Mouse (Mus musculus): Measurements from ENCODE around the gene Sdad1. TPM values are rescaled to one million over a fixed set of nuclear protein-coding genes. Genes with fewer than 3 reads are reported as not detected.
A peak's percentile ranks its signal among the peaks of the same experiment; 100 is the strongest.
"Not testable (repeated sequence)": the region's sequence is repeated elsewhere in the genome, so short reads cannot be mapped to it uniquely, and the experiment has no call there.

The Sdad1 gene
- polyA plus RNA-seq (2014; fragmentation: Nextera tagmentation; extraction: Ambion mirVana): 30.2 and 37.4 TPM in 2 replicates

DNA sequence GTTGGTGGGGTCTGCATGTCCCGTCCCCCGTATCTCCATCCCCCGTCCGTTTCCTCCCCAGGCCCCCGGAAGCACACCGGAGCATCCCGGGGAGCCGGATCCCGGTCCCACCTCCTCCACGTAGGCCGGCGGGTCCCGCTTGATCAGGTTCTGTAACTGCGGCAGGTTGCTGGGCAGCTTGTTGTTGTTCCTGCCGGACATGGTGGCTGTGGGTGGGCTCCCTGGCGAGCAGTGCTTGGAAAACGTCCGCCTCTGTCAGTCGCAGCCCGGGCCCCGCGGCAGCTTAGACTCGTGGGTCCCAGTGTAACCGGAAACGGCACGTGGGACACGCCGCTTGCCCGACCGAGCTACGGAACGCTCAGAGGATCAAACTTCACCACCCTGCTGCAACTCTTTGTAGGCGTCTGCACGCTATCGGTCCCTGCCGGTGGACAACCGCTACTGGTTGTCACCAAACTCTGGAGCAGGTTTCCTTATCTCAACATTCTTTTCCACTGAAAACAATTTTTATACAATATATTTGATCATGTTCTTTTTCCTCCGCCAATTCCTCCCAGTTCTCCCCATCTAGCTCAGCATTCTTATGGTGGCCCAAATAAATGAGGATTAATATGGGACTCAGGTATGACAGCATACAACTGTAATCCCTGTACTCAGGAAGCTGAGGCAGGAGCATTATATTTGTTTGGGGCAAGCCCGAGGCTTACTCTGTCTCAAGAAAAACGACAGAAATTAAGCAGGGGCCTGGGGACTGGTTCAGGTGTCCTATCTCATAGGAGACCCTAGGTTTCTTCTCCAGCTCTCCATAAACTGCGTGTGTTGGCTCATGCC lies at the start of gene Sdad1:
Sdad1 (minus strand) TSS at position 799 of the 831 bp plus-strand sequence.
- peak; percentile 97 for ATAC-seq (ENCODE audit: low read depth)
- peak within 1 kb of the TSS; percentile 78 for H3K4me3 ChIP-seq (ENCODE audit: low read depth, low read length)
- 3% methylated on average over 41 of the region's 41 CpGs for WGBS
- no peak within 1 kb of the TSS for H3K27ac ChIP-seq (ENCODE audit: low read depth, low read length)
- H3K9me3 ChIP-seq (ENCODE audit: control insufficient read depth, low read length): no peaks in the 10 kb centered on the region
- peaks cover 3% of the 10 kb centered on the region for H3K36me3 ChIP-seq (ENCODE audit: control insufficient read depth, insufficient read depth, low read length)
- H3K27me3 ChIP-seq (ENCODE audit: control insufficient read depth, insufficient read depth, low read length): no peaks in the 10 kb centered on the region; the same call in 1 of the 2 replicates
- peak within 1 kb of the TSS; percentile 62 for H3K9ac ChIP-seq (replicated peaks; ENCODE audit: low read depth, low read length)
- peak within 1 kb of the TSS; percentile 70 for H3K4me2 ChIP-seq (ENCODE audit: low read depth, low read length)
- H3K4me1 ChIP-seq (ENCODE audit: control insufficient read depth, insufficient read depth, low read length): no peaks in the 10 kb centered on the region; the same call in 1 of the 2 replicates

DNA sequence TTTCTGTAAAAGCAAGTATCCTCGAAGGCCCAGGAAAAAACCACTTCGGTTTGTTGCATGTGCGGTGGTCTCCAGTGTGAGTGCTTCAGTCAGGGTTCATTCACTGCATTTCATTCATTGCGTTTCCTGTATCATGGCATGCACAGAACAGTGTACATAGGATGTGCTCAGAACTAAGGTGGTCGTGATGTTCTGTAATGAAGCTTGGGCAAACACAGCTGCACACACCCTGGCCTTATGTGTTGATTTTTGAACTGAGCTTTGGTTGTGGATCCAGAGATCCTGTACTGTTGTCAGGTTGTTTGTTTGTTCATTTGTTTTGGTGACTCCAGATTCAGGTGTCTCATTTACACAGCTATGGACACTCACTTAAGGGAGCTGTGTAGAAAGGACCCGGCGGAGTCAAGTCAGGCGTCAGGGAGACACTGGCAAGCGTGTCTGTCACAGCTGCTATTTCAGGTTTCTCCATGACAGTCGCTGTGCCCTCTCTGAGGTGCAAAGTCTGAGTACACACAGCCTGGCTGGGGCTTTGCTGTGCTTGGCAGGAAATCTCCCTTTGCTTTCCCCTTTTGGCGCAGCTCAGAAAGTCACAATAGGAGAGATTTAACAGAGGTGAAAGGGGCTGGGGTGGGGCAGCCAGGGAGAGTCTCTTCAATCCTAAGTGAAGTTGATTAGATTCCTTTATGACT lies 48.6 kb upstream of the Sdad1 start:
- Histone ChIP-seq H3K4me1 (ENCODE audit: control insufficient read depth, insufficient read depth, low read length) (no peaks in the 10 kb centered on the region), H3K4me3 (ENCODE audit: low read depth, low read length) (no peak overlapping the region), H3K9me3 (ENCODE audit: control insufficient read depth, low read length) (no peaks in the 10 kb centered on the region), H3K27ac (ENCODE audit: low read depth, low read length) (no peak overlapping the region), H3K36me3 (ENCODE audit: control insufficient read depth, insufficient read depth, low read length) (no peaks in the 10 kb centered on the region), H3K9ac (replicated peaks; ENCODE audit: low read depth, low read length) (no peak overlapping the region), H3K27me3 (ENCODE audit: control insufficient read depth, insufficient read depth, low read length) (no peaks in the 10 kb centered on the region), H3K4me2 (ENCODE audit: low read depth, low read length) (no peak overlapping the region)
- ATAC-seq (ENCODE audit: low read depth): no peak
- WGBS: 85% methylated on average over 11 of the region's 11 CpGs

DNA sequence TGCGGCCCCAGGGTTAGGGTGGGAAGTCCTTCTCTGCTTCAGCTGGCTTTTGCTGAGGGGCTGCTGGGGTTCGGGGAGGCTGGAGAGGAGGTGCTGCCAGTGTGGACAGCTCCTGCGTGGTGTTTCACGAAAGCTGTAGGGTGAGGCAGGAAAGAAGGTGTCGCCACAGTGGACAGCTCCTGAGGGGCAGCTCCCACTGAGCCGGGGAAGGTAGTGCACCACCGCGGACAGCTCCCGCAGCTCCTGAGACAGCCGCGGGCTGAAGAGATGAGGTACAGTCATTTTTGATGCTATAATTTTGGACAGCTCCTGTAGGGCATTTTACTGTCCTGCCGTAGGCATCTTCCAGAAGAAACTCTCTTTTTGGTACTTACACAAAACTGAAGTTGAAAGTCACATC lies 47.8 kb upstream of the Sdad1 start:
- H3K9me3 ChIP-seq (ENCODE audit: control insufficient read depth, low read length): no peaks in the 10 kb centered on the region
- H3K36me3 ChIP-seq (ENCODE audit: control insufficient read depth, insufficient read depth, low read length): no peaks in the 10 kb centered on the region
- H3K9ac ChIP-seq (replicated peaks; ENCODE audit: low read depth, low read length): no peak overlapping the region
- no peaks in the 10 kb centered on the region for H3K27me3 ChIP-seq (ENCODE audit: control insufficient read depth, insufficient read depth, low read length)
- no peak overlapping the region for H3K4me2 ChIP-seq (ENCODE audit: low read depth, low read length)
- no peaks in the 10 kb centered on the region for H3K4me1 ChIP-seq (ENCODE audit: control insufficient read depth, insufficient read depth, low read length)
- no peak for ATAC-seq (ENCODE audit: low read depth)
- H3K4me3 ChIP-seq (ENCODE audit: low read depth, low read length): no peak overlapping the region
- WGBS: 62% methylated on average over 12 of the region's 12 CpGs
- H3K27ac ChIP-seq (ENCODE audit: low read depth, low read length): no peak overlapping the region

DNA sequence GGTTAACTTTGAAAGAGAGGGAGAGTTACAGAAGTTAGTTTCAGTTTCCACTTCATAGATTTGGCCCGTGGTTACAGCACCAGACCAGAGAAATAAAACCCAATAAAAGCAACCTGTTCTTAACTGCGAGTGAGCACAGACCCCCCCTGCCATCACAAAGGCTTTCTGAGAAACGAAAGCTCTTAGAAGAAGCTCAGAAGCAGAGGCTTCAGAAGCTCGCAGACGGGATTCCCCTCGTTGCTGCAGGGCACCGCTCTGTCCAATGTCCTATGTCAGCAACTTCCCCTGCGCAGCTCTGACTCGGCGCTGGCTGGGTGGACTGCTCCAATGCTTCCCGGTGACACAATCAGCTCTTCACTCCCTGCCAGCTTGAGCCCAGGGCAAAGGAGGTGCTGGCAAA lies 43.2 kb upstream of the Sdad1 start:
- H3K27ac ChIP-seq (ENCODE audit: low read depth, low read length): no peak overlapping the region
- no peak overlapping the region for H3K9ac ChIP-seq (replicated peaks; ENCODE audit: low read depth, low read length)
- no peaks in the 10 kb centered on the region for H3K4me1 ChIP-seq (ENCODE audit: control insufficient read depth, insufficient read depth, low read length)
- H3K36me3 ChIP-seq (ENCODE audit: control insufficient read depth, insufficient read depth, low read length): no peaks in the 10 kb centered on the region
- no peaks in the 10 kb centered on the region for H3K9me3 ChIP-seq (ENCODE audit: control insufficient read depth, low read length)
- H3K4me2 ChIP-seq (ENCODE audit: low read depth, low read length): peak overlapping the region; percentile 11; the same call in 1 of the 2 replicates
- no peaks in the 10 kb centered on the region for H3K27me3 ChIP-seq (ENCODE audit: control insufficient read depth, insufficient read depth, low read length)
- no peak overlapping the region for H3K4me3 ChIP-seq (ENCODE audit: low read depth, low read length)
- 59% methylated on average over 11 of the region's 11 CpGs for WGBS
- no peak for ATAC-seq (ENCODE audit: low read depth)

DNA sequence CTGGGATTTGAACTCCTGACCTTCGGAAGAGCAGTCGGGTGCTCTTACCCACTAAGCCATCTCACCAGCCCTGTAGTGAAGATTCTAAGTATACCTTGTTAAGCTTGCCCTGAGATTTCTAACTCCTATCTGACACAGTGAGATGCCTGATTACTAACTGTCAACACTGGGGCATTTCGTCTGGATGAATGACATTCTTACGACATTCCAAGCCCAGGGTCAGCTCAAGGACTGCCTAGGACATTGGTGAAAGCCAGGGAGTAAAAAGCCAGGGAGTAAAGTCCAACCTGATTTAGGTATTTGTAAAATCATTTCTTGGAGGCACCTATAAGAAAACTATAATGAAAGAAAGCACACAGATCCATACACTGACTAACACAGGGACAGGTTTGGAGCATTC lies 42.4 kb upstream of the Sdad1 start:
- not testable (repeated sequence) for H3K4me3 ChIP-seq (ENCODE audit: low read depth, low read length); H3K36me3 ChIP-seq (ENCODE audit: control insufficient read depth, insufficient read depth, low read length); H3K9ac ChIP-seq (replicated peaks; ENCODE audit: low read depth, low read length); H3K4me1 ChIP-seq (ENCODE audit: control insufficient read depth, insufficient read depth, low read length); H3K27ac ChIP-seq (ENCODE audit: low read depth, low read length); H3K9me3 ChIP-seq (ENCODE audit: control insufficient read depth, low read length); H3K27me3 ChIP-seq (ENCODE audit: control insufficient read depth, insufficient read depth, low read length); ATAC-seq (ENCODE audit: low read depth); H3K4me2 ChIP-seq (ENCODE audit: low read depth, low read length)
- WGBS: 88% methylated on average over 4 of the region's 4 CpGs

DNA sequence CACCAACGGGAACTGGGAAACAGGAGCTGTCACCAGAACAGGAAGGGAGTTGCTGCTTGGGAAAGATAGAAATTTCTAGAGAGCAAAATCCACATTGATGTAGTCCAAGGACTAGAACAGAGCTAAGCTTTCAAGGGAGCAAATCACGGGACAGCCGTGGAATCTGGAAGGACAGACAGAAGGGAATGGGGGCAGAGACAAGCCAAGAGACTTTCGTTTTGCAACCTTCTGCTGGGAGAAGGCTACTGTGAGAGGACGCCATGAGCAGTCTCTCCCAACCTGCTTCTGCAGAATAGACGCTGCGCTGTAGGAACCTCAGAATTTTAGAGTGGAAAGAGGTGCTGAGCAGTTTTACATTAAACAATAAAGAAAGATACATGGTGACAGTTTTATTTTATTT lies 39.5 kb upstream of the Sdad1 start:
- Histone ChIP-seq H3K27ac (ENCODE audit: low read depth, low read length) (no peak overlapping the region), H3K4me2 (ENCODE audit: low read depth, low read length) (no peak overlapping the region), H3K27me3 (ENCODE audit: control insufficient read depth, insufficient read depth, low read length) (no peaks in the 10 kb centered on the region), H3K4me1 (ENCODE audit: control insufficient read depth, insufficient read depth, low read length) (no peaks in the 10 kb centered on the region), H3K36me3 (ENCODE audit: control insufficient read depth, insufficient read depth, low read length) (no peaks in the 10 kb centered on the region), H3K9ac (replicated peaks; ENCODE audit: low read depth, low read length) (no peak overlapping the region), H3K9me3 (ENCODE audit: control insufficient read depth, low read length) (no peaks in the 10 kb centered on the region), H3K4me3 (ENCODE audit: low read depth, low read length) (no peak overlapping the region)
- WGBS: 84% methylated on average over 7 of the region's 7 CpGs
- ATAC-seq (ENCODE audit: low read depth): no peak

DNA sequence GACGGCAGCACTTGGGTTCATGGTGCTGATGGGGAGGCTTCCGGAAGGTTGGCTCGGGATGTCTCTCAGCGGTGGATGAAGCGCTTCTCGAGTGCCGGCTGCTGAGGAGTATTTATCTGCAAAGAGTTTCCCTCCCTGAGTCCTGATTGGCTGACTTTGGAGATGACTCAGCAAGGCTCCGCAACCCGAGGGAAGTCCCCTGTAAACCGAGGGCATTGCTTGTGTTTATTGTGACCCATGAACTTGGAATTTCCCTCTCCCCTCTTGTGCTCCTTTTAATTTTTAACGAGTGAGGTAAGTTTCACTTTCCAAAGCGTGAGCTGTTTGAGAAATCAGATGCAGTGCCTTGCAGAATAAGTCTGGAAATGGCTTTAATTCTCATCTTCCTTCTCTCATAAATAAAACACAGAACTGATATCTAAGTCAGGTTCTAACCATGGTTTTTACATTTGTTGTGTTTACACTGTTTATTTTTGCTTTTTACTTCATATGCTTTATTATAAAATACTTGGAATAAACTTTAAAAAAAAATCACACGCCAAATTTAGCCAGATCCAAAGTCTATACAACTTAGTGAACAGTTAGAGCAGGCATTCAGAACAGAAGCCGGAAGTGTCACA lies 38.6 kb upstream of the Sdad1 start, which contains the start of gene Cxcl10:
Cxcl10 (minus strand) TSS at position 96 of the 620 bp plus-strand sequence.
- Histone ChIP-seq H3K36me3 (ENCODE audit: control insufficient read depth, insufficient read depth, low read length) (no peaks in the 10 kb centered on the region), H3K4me2 (ENCODE audit: low read depth, low read length) (peak within 1 kb of the TSS; percentile 40), H3K4me1 (ENCODE audit: control insufficient read depth, insufficient read depth, low read length) (no peaks in the 10 kb centered on the region), H3K4me3 (ENCODE audit: low read depth, low read length) (no peak within 1 kb of the TSS), H3K9me3 (ENCODE audit: control insufficient read depth, low read length) (no peaks in the 10 kb centered on the region), H3K27ac (ENCODE audit: low read depth, low read length) (no peak within 1 kb of the TSS), H3K9ac (replicated peaks; ENCODE audit: low read depth, low read length) (no peak within 1 kb of the TSS), H3K27me3 (ENCODE audit: control insufficient read depth, insufficient read depth, low read length) (no peaks in the 10 kb centered on the region)
- peak; percentile 79 for ATAC-seq (ENCODE audit: low read depth)
- 19% methylated on average over 14 of the region's 14 CpGs for WGBS

DNA sequence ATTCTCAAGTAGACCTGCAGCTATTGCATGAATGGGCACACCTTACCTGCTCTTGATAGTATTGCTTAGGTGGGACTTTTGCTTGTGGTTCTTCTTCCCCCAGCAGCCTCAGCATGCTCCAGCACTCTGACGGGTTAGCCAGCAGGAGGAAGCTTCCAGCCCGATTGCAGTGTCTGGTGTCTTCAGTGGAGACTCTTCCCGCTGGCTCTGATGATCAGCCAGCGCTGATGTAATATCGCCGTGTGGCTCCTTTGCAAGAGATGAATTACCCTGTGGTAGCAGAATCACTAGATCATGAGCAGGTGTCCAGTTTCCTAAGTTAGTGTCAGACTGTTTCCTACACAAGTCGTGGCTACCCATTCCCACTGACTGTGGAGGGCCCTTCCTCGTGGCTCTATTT lies 34.7 kb upstream of the Sdad1 start:
- H3K27me3 ChIP-seq (ENCODE audit: control insufficient read depth, insufficient read depth, low read length): no peaks in the 10 kb centered on the region
- no peak for ATAC-seq (ENCODE audit: low read depth)
- H3K9ac ChIP-seq (replicated peaks; ENCODE audit: low read depth, low read length): no peak overlapping the region
- H3K9me3 ChIP-seq (ENCODE audit: control insufficient read depth, low read length): no peaks in the 10 kb centered on the region
- 87% methylated on average over 8 of the region's 8 CpGs for WGBS
- no peaks in the 10 kb centered on the region for H3K4me1 ChIP-seq (ENCODE audit: control insufficient read depth, insufficient read depth, low read length)
- H3K4me3 ChIP-seq (ENCODE audit: low read depth, low read length): no peak overlapping the region
- no peaks in the 10 kb centered on the region for H3K36me3 ChIP-seq (ENCODE audit: control insufficient read depth, insufficient read depth, low read length)
- no peak overlapping the region for H3K4me2 ChIP-seq (ENCODE audit: low read depth, low read length)
- H3K27ac ChIP-seq (ENCODE audit: low read depth, low read length): no peak overlapping the region

DNA sequence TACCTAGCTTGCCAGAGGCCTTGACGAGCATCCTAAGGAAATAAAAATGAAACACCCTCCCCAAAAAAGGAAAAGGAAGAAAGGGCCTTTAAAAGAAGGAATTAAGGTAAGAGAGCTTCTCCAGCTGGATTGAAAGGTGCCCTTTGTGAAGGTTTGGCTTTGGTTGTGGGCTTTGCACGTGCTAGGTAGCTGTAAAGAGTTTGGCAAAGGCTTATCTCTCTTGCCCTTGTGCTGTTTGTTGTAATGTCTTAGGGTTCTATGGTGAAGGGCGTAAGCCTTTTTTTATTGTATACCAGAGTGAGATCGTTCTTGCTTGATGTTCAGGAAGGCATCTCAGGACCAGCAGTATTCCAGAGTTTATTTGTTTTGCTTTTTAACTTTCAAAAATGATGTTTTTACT lies 30.3 kb upstream of the Sdad1 start:
- no peak overlapping the region for H3K9ac ChIP-seq (replicated peaks; ENCODE audit: low read depth, low read length)
- 70% methylated on average over 4 of the region's 4 CpGs for WGBS
- no peak overlapping the region for H3K4me2 ChIP-seq (ENCODE audit: low read depth, low read length)
- no peak overlapping the region for H3K4me3 ChIP-seq (ENCODE audit: low read depth, low read length)
- H3K27me3 ChIP-seq (ENCODE audit: control insufficient read depth, insufficient read depth, low read length): no peaks in the 10 kb centered on the region
- H3K9me3 ChIP-seq (ENCODE audit: control insufficient read depth, low read length): no peaks in the 10 kb centered on the region
- H3K27ac ChIP-seq (ENCODE audit: low read depth, low read length): no peak overlapping the region
- no peaks in the 10 kb centered on the region for H3K4me1 ChIP-seq (ENCODE audit: control insufficient read depth, insufficient read depth, low read length)
- ATAC-seq (ENCODE audit: low read depth): no peak
- H3K36me3 ChIP-seq (ENCODE audit: control insufficient read depth, insufficient read depth, low read length): no peaks in the 10 kb centered on the region

All from neural tube, embryonic 14.5 days (tissue).